Mouse (Mus musculus) neural tube, embryonic 14.5 days (tissue): ENCODE measurements around the gene Junb. TPM values are rescaled to one million over a fixed set of nuclear protein-coding genes. Genes with fewer than 3 reads are reported as not detected.
A peak's percentile ranks its signal among the peaks of the same experiment; 100 is the strongest.

Experiments
- ATAC-seq: fragments of 200-750 bp; cut with Nextera tagmentation; 2 replicates; pipeline ENCODE4 v1.8.0; 2017; ENCODE audit warnings: low read depth, mild to moderate bottlenecking, moderate TSS enrichment, moderate library complexity
- H3K27ac ChIP-seq: fragments of 300-500 bp; sonication (generic); 2 replicates; pipeline ENCODE4 v1.5.1; 2014; ENCODE audit warnings: low read depth, mild to moderate bottlenecking, control low read depth, low read length, moderate library complexity, mixed read lengths
- H3K27me3 ChIP-seq: fragments of 300-500 bp; sonication (generic); 2 replicates; pipeline ENCODE4 v1.6.1; 2014; ENCODE audit warnings: low read length; ENCODE audit not compliant: control insufficient read depth, insufficient read depth
- H3K36me3 ChIP-seq: fragments of 300-500 bp; sonication (generic); 2 replicates; pipeline ENCODE4 v1.6.1; 2014; ENCODE audit warnings: low read length, mixed read lengths; ENCODE audit not compliant: control insufficient read depth, insufficient read depth
- H3K4me1 ChIP-seq: fragments of 300-500 bp; sonication (generic); 2 replicates; pipeline ENCODE4 v1.6.1; 2014; ENCODE audit warnings: low read length; ENCODE audit not compliant: control insufficient read depth, insufficient read depth
- H3K4me2 ChIP-seq: fragments of 300-500 bp; sonication (generic); 2 replicates; pipeline ENCODE4 v1.6.1; 2014; ENCODE audit warnings: mild to moderate bottlenecking, low read depth, low read length, control low read depth
- H3K4me3 ChIP-seq: fragments of 300-500 bp; sonication (generic); 2 replicates; pipeline ENCODE4 v1.5.1; 2014; ENCODE audit warnings: low read depth, low read length, control low read depth, mixed read lengths
- H3K9ac ChIP-seq: fragments of 300-500 bp; sonication (generic); replicated peaks from 2 replicates; pipeline ENCODE4 v1.6.1; 2014; ENCODE audit warnings: low read depth, mild to moderate bottlenecking, control low read depth, low read length, mixed read lengths
- H3K9me3 ChIP-seq: fragments of 300-500 bp; sonication (generic); 2 replicates; pipeline ENCODE4 v1.6.1; 2016; ENCODE audit warnings: low read length; ENCODE audit not compliant: control insufficient read depth
- WGBS: fragments of 180-500 bp; shearing (Covaris S2); extraction: QIAGEN DNeasy Blood & Tissue Kit; methylation state at CpG from one replicate; pipeline ENCODE4 v1.1.7; 2014; 5-methylcytosine and 5-hydroxymethylcytosine counted together
- polyA plus RNA-seq: library from polyadenylated mRNA; unstranded; fragments of >200 nt; fragmentation: Nextera tagmentation; extraction: Ambion mirVana; gene quantifications from 2 replicates; pipeline ENCODE4 v1.2.1, GENCODE M21; 2014

The Junb gene
- polyA plus RNA-seq, 1 experiment from 2014 or later = 5.4 TPM

GRCm38 (mm10) chr8:84968650-84969049 is 9.9 kb downstream of the Junb start:
- no peak for ATAC-seq
- Histone ChIP-seq H3K27ac (peak overlapping the region; percentile 74; the same call in 1 of the 2 replicates), H3K4me1 (peaks cover 21% of the 10 kb centered on the region), H3K4me3 (peak overlapping the region; percentile 80), H3K36me3 (peaks cover 24% of the 10 kb centered on the region), H3K27me3 (no peaks in the 10 kb centered on the region), H3K4me2 (peak overlapping the region; percentile 90), H3K9ac (peak overlapping the region; percentile 94), H3K9me3 (no peaks in the 10 kb centered on the region)
- 11% methylated on average over 2 of the region's 2 CpGs for WGBS

- H3K9ac ChIP-seq = no peak overlapping the region
- H3K27ac ChIP-seq = no peak overlapping the region
- peaks cover 21% of the 10 kb centered on the region for H3K4me1 ChIP-seq
- no peaks in the 10 kb centered on the region for H3K27me3 ChIP-seq
- H3K4me2 ChIP-seq = no peak overlapping the region
- H3K36me3 ChIP-seq = peaks cover 14% of the 10 kb centered on the region
- H3K9me3 ChIP-seq = no peaks in the 10 kb centered on the region
- no peak for ATAC-seq
- H3K4me3 ChIP-seq = no peak overlapping the region
- 90% methylated on average over 13 of the region's 13 CpGs for WGBS
These were observed 10.8 kb downstream of the Junb start for GRCm38 (mm10) chr8:84967532-84968304.

- 57% methylated on average over 3 of the region's 3 CpGs for WGBS
These were observed 11.9 kb downstream of the Junb start for GRCm38 (mm10) chr8:84966603-84967002.

GRCm38 (mm10) chr8:84965731-84966291 is 12.7 kb downstream of the Junb start:
- 0% methylated on average over 40 of the region's 41 CpGs for WGBS
- Histone ChIP-seq H3K9ac (peak overlapping the region; percentile 55), H3K4me1 (peaks cover 16% of the 10 kb centered on the region), H3K4me2 (peak overlapping the region; percentile 65), H3K4me3 (peak overlapping the region; percentile 48), H3K27ac (peak overlapping the region; percentile 3; the same call in 1 of the 2 replicates), H3K36me3 (no peaks in the 10 kb centered on the region; the same call in 1 of the 2 replicates), H3K27me3 (no peaks in the 10 kb centered on the region), H3K9me3 (no peaks in the 10 kb centered on the region)
- peak; percentile 76 for ATAC-seq

More at GRCm38 (mm10) chr8:84966603-84967002, 11.9 kb downstream of the Junb start:
- Histone ChIP-seq H3K4me3 (no peak overlapping the region), H3K4me1 (peaks cover 21% of the 10 kb centered on the region), H3K27ac (no peak overlapping the region), H3K36me3 (peaks cover 3% of the 10 kb centered on the region), H3K4me2 (peak overlapping the region; percentile 65; the same call in 1 of the 2 replicates), H3K9me3 (no peaks in the 10 kb centered on the region), H3K9ac (no peak overlapping the region), H3K27me3 (no peaks in the 10 kb centered on the region)
- peak; percentile 0; the same call in 1 of the 2 replicates for ATAC-seq

GRCm38 (mm10) chr8:84963952-84964351 is 14.6 kb downstream of the Junb start:
- ATAC-seq = no peak

GRCm38 (mm10) chr8:84959811-84960210 is 18.7 kb downstream of the Junb start:
- peaks cover 6% of the 10 kb centered on the region; the same call in 1 of the 2 replicates for H3K36me3 ChIP-seq
- H3K9me3 ChIP-seq = no peaks in the 10 kb centered on the region
- no peak for ATAC-seq
- H3K9ac ChIP-seq = no peak overlapping the region
- no peak overlapping the region for H3K4me3 ChIP-seq
- H3K27me3 ChIP-seq = no peaks in the 10 kb centered on the region
- no peak overlapping the region for H3K4me2 ChIP-seq
- 95% methylated on average over 7 of the region's 7 CpGs for whole genome bisulfite sequencing
- no peak overlapping the region for H3K27ac ChIP-seq
- H3K4me1 ChIP-seq = peaks cover under 1% of the 10 kb centered on the region; the same call in 1 of the 2 replicates

More at GRCm38 (mm10) chr8:84963952-84964351, 14.6 kb downstream of the Junb start:
- Histone ChIP-seq H3K4me1 (peaks cover 13% of the 10 kb centered on the region), H3K27me3 (no peaks in the 10 kb centered on the region), H3K4me2 (no peak overlapping the region), H3K4me3 (no peak overlapping the region), H3K27ac (no peak overlapping the region), H3K9me3 (no peaks in the 10 kb centered on the region), H3K9ac (no peak overlapping the region), H3K36me3 (no peaks in the 10 kb centered on the region)
- 88% methylated on average over 4 of the region's 4 CpGs for WGBS

- H3K9ac ChIP-seq = no peak overlapping the region
- no peaks in the 10 kb centered on the region for H3K4me1 ChIP-seq
- peaks cover 6% of the 10 kb centered on the region; the same call in 1 of the 2 replicates for H3K36me3 ChIP-seq
- H3K27me3 ChIP-seq = 0 out of 2 replicates have a peak, but pooled peaks cover 5% of the 10 kb centered on the region
- no peak overlapping the region for H3K4me3 ChIP-seq
- WGBS = 46% methylated on average over 2 of the region's 2 CpGs
- no peak overlapping the region for H3K4me2 ChIP-seq
- H3K9me3 ChIP-seq = no peaks in the 10 kb centered on the region
- no peak overlapping the region for H3K27ac ChIP-seq
- peak; percentile 28; the same call in 1 of the 2 replicates for ATAC-seq
These were observed 21.8 kb downstream of the Junb start for GRCm38 (mm10) chr8:84956768-84957167.

- H3K27ac ChIP-seq = no peak overlapping the region
- peaks cover 4% of the 10 kb centered on the region; the same call in 1 of the 2 replicates for H3K36me3 ChIP-seq
- H3K9me3 ChIP-seq = no peaks in the 10 kb centered on the region
- WGBS = 10% methylated on average over 18 of the region's 18 CpGs
- no peak overlapping the region for H3K9ac ChIP-seq
- ATAC-seq = no peak
- no peak overlapping the region for H3K4me3 ChIP-seq
- no peak overlapping the region for H3K4me2 ChIP-seq
- H3K4me1 ChIP-seq = no peaks in the 10 kb centered on the region
- peaks cover 10% of the 10 kb centered on the region; the same call in 1 of the 2 replicates for H3K27me3 ChIP-seq
These were observed 25.8 kb downstream of the Junb start for GRCm38 (mm10) chr8:84952612-84953255.
